Mouse (Mus musculus): Measurements from ENCODE around the gene Cd247. TPM values are rescaled to one million over a fixed set of nuclear protein-coding genes. Genes with fewer than 3 reads are reported as not detected.

Gene Cd247
- polyA plus RNA-seq, 1 experiment, result 0.21 TPM

- TF ChIP-seq POLR2A (IDR thresholded peaks at IDR 0.05; ENCODE audit: extremely low read depth, insufficient read depth, low read length), result no peak
- no peak for TF ChIP-seq CTCF (IDR thresholded peaks at IDR 0.05; ENCODE audit: extremely low read depth, insufficient read depth, low read length)
- Histone ChIP-seq H3K4me3 (ENCODE audit: insufficient read depth, low read length) (no peak overlapping the region), H3K27ac (ENCODE audit: insufficient read depth, low read length) (no peak overlapping the region), H3K4me1 (ENCODE audit: control insufficient read depth, insufficient read depth, low read length) (no peaks in the 10 kb centered on the region)
Measured at GRCm38 (mm10) chr1:165789963-165790362, 1.5 kb downstream of the Cd247 start.

GRCm38 (mm10) chr1:165790461-165791210, 2.2 kb downstream of the Cd247 start:
- no peak overlapping the region for H3K27ac ChIP-seq (ENCODE audit: insufficient read depth, low read length)
- TF ChIP-seq CTCF (IDR thresholded peaks at IDR 0.05; ENCODE audit: extremely low read depth, insufficient read depth, low read length) (no peak), POLR2A (IDR thresholded peaks at IDR 0.05; ENCODE audit: extremely low read depth, insufficient read depth, low read length) (no peak)
- H3K4me3 ChIP-seq (ENCODE audit: insufficient read depth, low read length), result no peak overlapping the region
- H3K4me1 ChIP-seq (ENCODE audit: control insufficient read depth, insufficient read depth, low read length), result no peaks in the 10 kb centered on the region

- H3K27ac ChIP-seq (ENCODE audit: insufficient read depth, low read length), result no peak overlapping the region
- no peak overlapping the region for H3K4me3 ChIP-seq (ENCODE audit: insufficient read depth, low read length)
- H3K4me1 ChIP-seq (ENCODE audit: control insufficient read depth, insufficient read depth, low read length), result no peaks in the 10 kb centered on the region
- TF ChIP-seq POLR2A (IDR thresholded peaks at IDR 0.05; ENCODE audit: extremely low read depth, insufficient read depth, low read length) (no peak), CTCF (IDR thresholded peaks at IDR 0.05; ENCODE audit: extremely low read depth, insufficient read depth, low read length) (no peak)
Measured at GRCm38 (mm10) chr1:165791411-165791810, 2.9 kb downstream of the Cd247 start.

GRCm38 (mm10) chr1:165801709-165802310, 13.3 kb downstream of the Cd247 start:
- no peak overlapping the region for H3K27ac ChIP-seq (ENCODE audit: insufficient read depth, low read length)
- H3K4me1 ChIP-seq (ENCODE audit: control insufficient read depth, insufficient read depth, low read length), result no peaks in the 10 kb centered on the region
- TF ChIP-seq POLR2A (IDR thresholded peaks at IDR 0.05; ENCODE audit: extremely low read depth, insufficient read depth, low read length), result no peak
- TF ChIP-seq CTCF (IDR thresholded peaks at IDR 0.05; ENCODE audit: extremely low read depth, insufficient read depth, low read length), result no peak
- H3K4me3 ChIP-seq (ENCODE audit: insufficient read depth, low read length), result no peak overlapping the region

- H3K4me1 ChIP-seq (ENCODE audit: control insufficient read depth, insufficient read depth, low read length), result no peaks in the 10 kb centered on the region
- no peak overlapping the region for H3K4me3 ChIP-seq (ENCODE audit: insufficient read depth, low read length)
- no peak for TF ChIP-seq CTCF (IDR thresholded peaks at IDR 0.05; ENCODE audit: extremely low read depth, insufficient read depth, low read length)
- no peak for TF ChIP-seq POLR2A (IDR thresholded peaks at IDR 0.05; ENCODE audit: extremely low read depth, insufficient read depth, low read length)
- H3K27ac ChIP-seq (ENCODE audit: insufficient read depth, low read length), result no peak overlapping the region
Measured at GRCm38 (mm10) chr1:165803107-165803506, 14.6 kb downstream of the Cd247 start.

- Histone ChIP-seq H3K27ac (ENCODE audit: insufficient read depth, low read length) (no peak overlapping the region), H3K4me1 (ENCODE audit: control insufficient read depth, insufficient read depth, low read length) (no peaks in the 10 kb centered on the region), H3K4me3 (ENCODE audit: insufficient read depth, low read length) (no peak overlapping the region)
- TF ChIP-seq CTCF (IDR thresholded peaks at IDR 0.05; ENCODE audit: extremely low read depth, insufficient read depth, low read length) (no peak), POLR2A (IDR thresholded peaks at IDR 0.05; ENCODE audit: extremely low read depth, insufficient read depth, low read length) (no peak)
Measured at GRCm38 (mm10) chr1:165804133-165804532, 15.7 kb downstream of the Cd247 start.

- Histone ChIP-seq H3K4me1 (ENCODE audit: control insufficient read depth, insufficient read depth, low read length) (no peaks in the 10 kb centered on the region), H3K27ac (ENCODE audit: insufficient read depth, low read length) (no peak overlapping the region), H3K4me3 (ENCODE audit: insufficient read depth, low read length) (no peak overlapping the region)
- no peak for TF ChIP-seq CTCF (IDR thresholded peaks at IDR 0.05; ENCODE audit: extremely low read depth, insufficient read depth, low read length)
- TF ChIP-seq POLR2A (IDR thresholded peaks at IDR 0.05; ENCODE audit: extremely low read depth, insufficient read depth, low read length), result no peak
Measured at GRCm38 (mm10) chr1:165810633-165811032, 22.2 kb downstream of the Cd247 start.

GRCm38 (mm10) chr1:165811170-165811569, 22.7 kb downstream of the Cd247 start:
- Histone ChIP-seq H3K4me3 (ENCODE audit: insufficient read depth, low read length) (no peak overlapping the region), H3K4me1 (ENCODE audit: control insufficient read depth, insufficient read depth, low read length) (no peaks in the 10 kb centered on the region), H3K27ac (ENCODE audit: insufficient read depth, low read length) (no peak overlapping the region)
- TF ChIP-seq POLR2A (IDR thresholded peaks at IDR 0.05; ENCODE audit: extremely low read depth, insufficient read depth, low read length) (no peak), CTCF (IDR thresholded peaks at IDR 0.05; ENCODE audit: extremely low read depth, insufficient read depth, low read length) (no peak)

GRCm38 (mm10) chr1:165812775-165813174, 24.3 kb downstream of the Cd247 start:
- TF ChIP-seq CTCF (IDR thresholded peaks at IDR 0.05; ENCODE audit: extremely low read depth, insufficient read depth, low read length) (no peak), POLR2A (IDR thresholded peaks at IDR 0.05; ENCODE audit: extremely low read depth, insufficient read depth, low read length) (no peak)
- Histone ChIP-seq H3K4me1 (ENCODE audit: control insufficient read depth, insufficient read depth, low read length) (no peaks in the 10 kb centered on the region), H3K27ac (ENCODE audit: insufficient read depth, low read length) (no peak overlapping the region), H3K4me3 (ENCODE audit: insufficient read depth, low read length) (no peak overlapping the region)

- no peak overlapping the region for H3K27ac ChIP-seq (ENCODE audit: insufficient read depth, low read length)
- no peak for TF ChIP-seq CTCF (IDR thresholded peaks at IDR 0.05; ENCODE audit: extremely low read depth, insufficient read depth, low read length)
- no peak for TF ChIP-seq POLR2A (IDR thresholded peaks at IDR 0.05; ENCODE audit: extremely low read depth, insufficient read depth, low read length)
- H3K4me3 ChIP-seq (ENCODE audit: insufficient read depth, low read length), result no peak overlapping the region
Measured at GRCm38 (mm10) chr1:165814116-165814515, 25.6 kb downstream of the Cd247 start.

More at GRCm38 (mm10) chr1:165814116-165814515, 25.6 kb downstream of the Cd247 start:
- no peaks in the 10 kb centered on the region for H3K4me1 ChIP-seq (ENCODE audit: control insufficient read depth, insufficient read depth, low read length)

Measured in cortical plate, adult 2 months (tissue).